Mouse (Mus musculus): ENCODE measurements around the gene Nde1.

Gene Nde1

DNA sequence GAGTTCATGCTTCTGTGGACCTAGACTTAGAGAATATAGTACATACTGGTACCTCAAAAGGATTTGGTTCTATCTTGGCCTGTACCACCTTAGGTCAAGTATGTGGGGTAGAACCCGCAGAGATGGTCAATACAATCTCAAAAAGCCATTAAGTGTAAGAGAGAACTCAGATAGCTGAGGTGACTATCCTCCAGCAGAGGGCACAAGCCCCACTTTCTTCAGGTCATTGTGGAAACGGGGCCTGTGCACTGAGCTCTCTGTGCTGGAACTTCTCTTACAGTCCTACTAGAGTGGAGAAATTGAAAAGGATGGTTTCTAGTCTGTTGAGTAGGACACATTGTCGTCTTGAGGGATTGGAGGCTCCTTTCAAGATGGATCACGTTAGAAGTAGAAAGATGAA lies 35.7 kb downstream of the Nde1 start:
- TF ChIP-seq GATA4 (IDR thresholded peaks at IDR 0.05; ENCODE audit: insufficient replicate concordance, low read length) = no peak

- TF ChIP-seq GATA4 (IDR thresholded peaks at IDR 0.05; ENCODE audit: insufficient replicate concordance, low read length) = no peak
Measured at GRCm38 (mm10) chr16:14215156-14215555, 52.1 kb downstream of the Nde1 start.

DNA sequence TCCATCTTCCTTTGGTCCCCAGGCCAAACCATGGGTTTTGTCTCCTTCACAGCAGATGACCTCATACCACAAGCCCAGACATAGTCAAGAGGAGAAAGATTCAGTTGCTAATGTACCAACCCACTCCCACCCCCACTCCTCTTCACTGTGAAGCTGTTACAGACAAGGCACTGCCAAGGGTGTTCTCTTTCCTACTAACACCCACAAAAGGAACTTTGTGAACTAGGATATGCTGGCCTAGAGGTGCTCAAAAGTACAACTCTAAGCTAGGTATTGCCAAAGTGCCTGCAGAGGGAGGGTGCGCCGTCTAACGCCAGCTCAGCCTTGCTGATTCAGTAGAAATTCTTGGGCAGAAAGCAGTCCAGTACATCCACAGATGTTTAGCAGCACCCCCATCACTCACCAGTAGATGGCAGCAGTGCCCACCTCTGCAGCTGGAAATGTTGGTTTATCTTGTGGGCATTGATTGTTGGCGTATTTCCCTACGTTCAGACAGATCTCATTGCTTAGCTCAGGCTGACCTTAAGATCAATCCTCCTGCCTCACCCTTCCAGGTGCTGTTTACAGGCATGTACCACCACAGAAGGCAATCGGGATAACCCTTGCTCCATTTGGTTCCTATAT lies 74.1 kb downstream of the Nde1 start:
- TF ChIP-seq GATA4 (IDR thresholded peaks at IDR 0.05; ENCODE audit: insufficient replicate concordance, low read length) = peak; percentile 73; the same call in 1 of the 2 replicates

- TF ChIP-seq GATA4 (IDR thresholded peaks at IDR 0.05; ENCODE audit: insufficient replicate concordance, low read length) = no peak
Measured at GRCm38 (mm10) chr16:14242059-14242458, 79.0 kb downstream of the Nde1 start.
